ENCODE assay signal across 11 mouse cellular contexts in the genomic region with DNA sequence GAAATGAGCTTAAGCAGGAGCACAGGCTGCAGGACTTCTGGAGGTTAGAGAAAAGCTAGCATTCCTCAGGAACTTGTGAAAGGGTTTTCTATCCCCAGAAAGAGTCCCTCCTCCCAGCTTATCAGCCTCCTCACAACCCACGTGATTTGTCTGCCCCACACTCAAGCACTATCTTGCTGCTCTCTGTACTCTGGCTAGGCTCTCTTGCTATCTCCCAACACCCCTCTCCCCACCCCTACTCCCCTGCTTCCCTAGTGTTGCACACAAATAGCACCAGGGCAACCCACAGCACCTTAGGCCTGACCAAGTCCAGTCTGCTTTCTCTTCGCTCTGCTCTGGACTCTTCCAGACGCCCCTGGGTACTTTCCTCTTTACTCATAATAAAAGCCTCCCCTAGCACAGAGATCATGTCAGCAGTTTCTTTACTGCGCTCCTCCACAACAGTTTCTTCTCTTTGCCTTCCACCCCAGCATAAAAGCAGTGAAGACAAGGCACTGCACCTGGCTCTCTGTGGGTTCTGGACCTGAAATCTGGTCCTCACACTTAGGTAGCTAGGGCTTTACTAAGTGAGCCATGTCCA. TPM values are rescaled to one million over a fixed set of nuclear protein-coding genes. Genes with fewer than 3 reads are reported as not detected.
A peak's percentile ranks its signal among the peaks of the same experiment; 100 is the strongest.
DNase-seq lines count a peak whose midpoint lies in the region; ATAC-seq and TF ChIP-seq lines count a peak whose summit lies in the region.
"Had no signal": no experiment of that assay in that cellular context is flagged by ENCODE, and none has a peak within 500 bp of the region (broad histone marks: within the 10 kb centered on the region; RNA-seq: fewer than 3 reads in every experiment).

No protein-coding gene starts in this region.

- H3K4me1 ChIP-seq in lung, embryonic 14.5 days (ENCODE audit: insufficient read depth), result peaks cover 23% of the 10 kb centered on the region
- H3K4me1 ChIP-seq in midbrain, postnatal 0 days (ENCODE audit: insufficient read depth, low read length), result no peaks in the 10 kb centered on the region

- H3K36me3 ChIP-seq in lung, embryonic 14.5 days (ENCODE audit: insufficient read depth), result peaks cover 25% of the 10 kb centered on the region; the same call in 1 of the 2 replicates
- H3K36me3 ChIP-seq in midbrain, postnatal 0 days (ENCODE audit: insufficient read depth, low read length), result peaks cover 11% of the 10 kb centered on the region

- peak overlapping the region; percentile 15; the same call in 1 of the 2 replicates for H3K9ac ChIP-seq in lung, embryonic 14.5 days
- no peak overlapping the region for H3K9ac ChIP-seq in midbrain, postnatal 0 days (replicated peaks; ENCODE audit: low read length, poor library complexity, severe bottlenecking)

- H3K9me3 ChIP-seq in lung, embryonic 14.5 days (ENCODE audit: low read depth, low read length), result no peaks in the 10 kb centered on the region
- no peaks in the 10 kb centered on the region for H3K9me3 ChIP-seq in midbrain, postnatal 0 days (ENCODE audit: low read length)

- peak; percentile 79 for ATAC-seq in lung, embryonic 14.5 days (ENCODE audit: insufficient read depth)
- 0 out of 2 replicates have a peak, but pooled peaks have one; percentile 36 for ATAC-seq in erythroid progenitor cell, adult 5-6 weeks (replicated peaks; ENCODE audit: low FRiP score, poor library complexity, severe bottlenecking)
- ATAC-seq in megakaryocyte progenitor cell, adult 5-6 weeks (replicated peaks; ENCODE audit: poor library complexity), result peak; percentile 94
- no peak for ATAC-seq in midbrain, postnatal 0 days (ENCODE audit: low FRiP score)
- ATAC-seq: Patski had no signal

- no peak overlapping the region for H3K4me3 ChIP-seq in lung, embryonic 14.5 days (ENCODE audit: low read depth, low read length)
- no peak overlapping the region for H3K4me3 ChIP-seq in midbrain, postnatal 0 days (ENCODE audit: low read depth, low read length)

- intact Hi-C loops in heart, postnatal 10 days (cut with DNase I), result no loop called here

- no peak for TF ChIP-seq CTCF in lung, embryonic 14.5 days (IDR thresholded peaks at IDR 0.05; ENCODE audit: low read depth)
- no peak for TF ChIP-seq CTCF in midbrain, postnatal 0 days (IDR thresholded peaks at IDR 0.05)

- H3K27me3 ChIP-seq in lung, embryonic 14.5 days (ENCODE audit: insufficient read depth, low read length), result no peaks in the 10 kb centered on the region
- no peaks in the 10 kb centered on the region for H3K27me3 ChIP-seq in midbrain, postnatal 0 days (ENCODE audit: insufficient read depth, low read length)
- H3K27me3 ChIP-seq: Patski had no signal

- peak; percentile 71 for DNase-seq in lung, embryonic 14.5 days
- no peak for DNase-seq in lung, postnatal 14 days
- peak; percentile 65 to 75 for DNase-seq in heart, postnatal 10 days
- DNase-seq in midbrain, postnatal 0 days (ENCODE audit: low spot score), result no peak
- DNase-seq in urinary bladder, postnatal 36 days (ENCODE audit: low spot score in 2 of 2), result no peak
- DNase-seq in spleen, postnatal 4 days (ENCODE audit: low spot score in 2 of 2), result no peak
- DNase-seq: kidney, postnatal 25 days; lung, adult 2 months had no signal

- H3K27ac ChIP-seq in lung, embryonic 14.5 days (ENCODE audit: low read depth), result peak overlapping the region; percentile 81; the same call in 1 of the 2 replicates
- H3K27ac ChIP-seq in midbrain, postnatal 0 days (ENCODE audit: low read depth, low read length), result no peak overlapping the region

- WGBS in lung, embryonic 14.5 days, result 39% methylated on average over 4 of the region's 4 CpGs
- 57% methylated on average over 4 of the region's 4 CpGs for WGBS in midbrain, postnatal 0 days

- H3K4me2 ChIP-seq in lung, embryonic 14.5 days, result peak overlapping the region; percentile 28; the same call in 1 of the 2 replicates
- H3K4me2 ChIP-seq in midbrain, postnatal 0 days (ENCODE audit: low read depth, low read length, poor library complexity, severe bottlenecking), result no peak overlapping the region

RNA-seq across cellular contexts. Expression of a gene that starts 27.1 kb away (rescaled TPM):
- 40.0 and 41.3 TPM in 2 replicates for polyA plus RNA-seq in lung, embryonic 14.5 days (2014; fragmentation: Nextera tagmentation; extraction: Ambion mirVana)
- total RNA-seq in erythroid progenitor cell, adult 5-6 weeks (2015; ENCODE audit: low replicate concordance), result 26.4 and 29.2 TPM in 2 replicates
- total RNA-seq in erythroid progenitor cell, adult 5-6 weeks (2017; ENCODE audit: low replicate concordance), result 17.5 and 21.9 TPM in 2 replicates
- total RNA-seq in heart, postnatal 10 days (2021), result 10 to 100 TPM; 53.6 to 60.2 TPM
- total RNA-seq in megakaryocyte progenitor cell, adult 5-6 weeks (2015), result 42.0 and 43.2 TPM in 2 replicates
- 35.1 and 42.1 TPM in 2 replicates for total RNA-seq in megakaryocyte progenitor cell, adult 5-6 weeks (2017)
- total RNA-seq in midbrain, postnatal 0 days (2014; rRNA removed), result 94.4 and 113 TPM in 2 replicates
- polyA plus RNA-seq in midbrain, postnatal 0 days (2015; fragmentation: Nextera tagmentation; extraction: Ambion mirVana), result 46.2 and 51.9 TPM in 2 replicates

RNA-seq across cellular contexts. Expression of a gene that starts 55.4 kb away (rescaled TPM):
- 1.4 and 1.7 TPM in 2 replicates for polyA plus RNA-seq in lung, embryonic 14.5 days (2014; fragmentation: Nextera tagmentation; extraction: Ambion mirVana)
- not detected in 2 replicates for total RNA-seq in erythroid progenitor cell, adult 5-6 weeks (2015; ENCODE audit: low replicate concordance)
- total RNA-seq in erythroid progenitor cell, adult 5-6 weeks (2017; ENCODE audit: low replicate concordance), result not detected in 2 replicates
- 10 to 100 TPM; 35.2 to 76.0 TPM for total RNA-seq in heart, postnatal 10 days (2021)
- total RNA-seq in megakaryocyte progenitor cell, adult 5-6 weeks (2015), result not detected in 2 replicates
- total RNA-seq in megakaryocyte progenitor cell, adult 5-6 weeks (2017), result not detected in 2 replicates
- total RNA-seq in midbrain, postnatal 0 days (2014; rRNA removed), result not detected in 2 replicates
- polyA plus RNA-seq in midbrain, postnatal 0 days (2015; fragmentation: Nextera tagmentation; extraction: Ambion mirVana), result 0.44 and 0.49 TPM in 2 replicates
- polyA plus RNA-seq: Patski had no signal

Comparison
In these comparisons a context has a peak if more than half of its experiments do, and no peak if none do; other contexts are left out.
1. DNase-seq: peak in lung, embryonic 14.5 days (single experiment) and heart, postnatal 10 days (2 of 2); none in lung, postnatal 14 days (single experiment), midbrain, postnatal 0 days (single experiment), urinary bladder, postnatal 36 days (0 of 2) and spleen, postnatal 4 days (0 of 2).
2. RNA of a gene that starts 55.4 kb away (total RNA-seq): 35.2 to 76.0 TPM in heart, postnatal 10 days; not detected in erythroid progenitor cell, adult 5-6 weeks, not detected in megakaryocyte progenitor cell, adult 5-6 weeks and not detected in midbrain, postnatal 0 days; every median in the first group is over 10 times any median in the second.